Mouse (Mus musculus): Measurements from ENCODE around the gene Tceal1.

- TF ChIP-seq CTCF (IDR thresholded peaks at IDR 0.05; ENCODE audit: low read depth) = no peak
- TF ChIP-seq EP300 (IDR thresholded peaks at IDR 0.05; ENCODE audit: low read depth) = peak; percentile 64; the same call in 1 of the 2 replicates
Observed at GRCm38 (mm10) chrX:136741651-136742201, 33.9 kb downstream of the Tceal1 start.
